Mouse (Mus musculus) spleen, adult 18-20 months (tissue): Measurements from ENCODE around the gene Yod1.

ENCODE experiments used
- DNase-seq, 2 experiments: peaks; one replicate each; pipeline ENCODE4 v3.0.0; 2022; ENCODE audit warnings: mixed read lengths in 2 of 2

The Yod1 gene

DNA sequence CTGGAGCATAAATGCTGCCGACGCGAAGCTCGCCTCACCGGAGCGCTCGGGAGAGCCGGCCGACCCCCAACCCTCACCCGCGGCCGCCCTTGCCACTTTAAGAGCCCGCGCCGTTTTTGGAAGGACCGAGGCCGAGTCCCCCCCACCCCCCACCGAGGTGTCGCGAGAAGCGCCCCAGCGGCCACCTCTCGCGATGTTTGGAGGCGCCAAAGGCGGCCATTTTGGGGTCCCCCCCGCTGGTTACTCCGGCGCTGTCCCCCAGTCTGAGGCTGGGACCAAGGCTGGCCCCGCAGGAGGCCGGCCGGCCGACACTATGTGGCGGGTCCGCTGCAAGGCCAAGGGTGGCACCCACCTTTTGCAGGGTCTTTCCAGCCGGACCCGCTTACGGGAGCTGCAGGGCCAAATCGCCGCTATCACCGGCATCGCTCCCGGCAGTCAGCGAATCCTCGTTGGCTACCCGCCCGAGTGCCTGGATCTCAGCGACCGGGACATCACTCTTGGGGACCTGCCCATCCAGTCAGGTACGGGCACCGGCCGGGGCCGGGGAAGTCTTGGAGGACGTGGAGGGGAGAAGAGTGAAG, at the start of gene Yod1:
Yod1 (plus strand) TSS at position 37 of the 581 bp plus-strand sequence.
- DNase-seq = peak; percentile 76 to 85

DNA sequence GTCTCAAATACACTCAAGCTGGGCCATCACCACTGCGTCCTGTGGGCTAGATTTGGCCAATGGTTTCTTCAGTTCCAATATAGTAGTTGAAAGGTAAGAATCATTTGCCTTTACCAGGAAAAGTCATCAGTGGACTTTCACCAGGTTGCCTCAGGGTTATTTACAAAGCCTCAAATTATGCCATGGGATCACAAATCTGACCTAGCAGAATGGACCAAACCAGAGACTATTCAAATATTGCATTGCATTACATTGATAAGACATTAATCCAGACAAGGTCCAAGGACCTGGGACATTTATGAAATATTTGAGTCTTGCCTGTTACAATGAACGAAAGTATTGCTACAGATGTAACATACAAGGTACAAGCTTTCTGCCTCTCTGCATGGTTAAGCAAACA, 38.6 kb upstream of the Yod1 start:
- no peak for DNase-seq

DNA sequence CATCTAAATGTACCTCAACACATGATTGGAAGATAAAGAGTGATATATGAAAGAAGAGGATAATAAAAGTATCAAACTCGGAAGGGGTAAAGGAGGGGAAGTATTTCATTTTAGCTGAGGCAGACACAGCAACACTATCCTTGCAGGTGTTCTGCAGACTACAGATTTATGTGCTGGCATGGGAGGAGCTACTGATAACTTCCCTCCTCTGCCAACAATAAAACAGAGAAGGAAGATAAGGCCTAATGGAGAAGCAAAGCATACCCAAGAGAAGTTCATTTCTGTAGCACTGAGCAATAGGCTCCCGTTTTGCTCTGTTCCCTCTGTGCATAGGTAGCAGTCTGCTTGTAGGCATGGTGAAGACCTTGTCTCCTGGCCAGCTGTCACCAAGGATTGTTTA, 36.1 kb upstream of the Yod1 start:
- DNase-seq = no peak

DNA sequence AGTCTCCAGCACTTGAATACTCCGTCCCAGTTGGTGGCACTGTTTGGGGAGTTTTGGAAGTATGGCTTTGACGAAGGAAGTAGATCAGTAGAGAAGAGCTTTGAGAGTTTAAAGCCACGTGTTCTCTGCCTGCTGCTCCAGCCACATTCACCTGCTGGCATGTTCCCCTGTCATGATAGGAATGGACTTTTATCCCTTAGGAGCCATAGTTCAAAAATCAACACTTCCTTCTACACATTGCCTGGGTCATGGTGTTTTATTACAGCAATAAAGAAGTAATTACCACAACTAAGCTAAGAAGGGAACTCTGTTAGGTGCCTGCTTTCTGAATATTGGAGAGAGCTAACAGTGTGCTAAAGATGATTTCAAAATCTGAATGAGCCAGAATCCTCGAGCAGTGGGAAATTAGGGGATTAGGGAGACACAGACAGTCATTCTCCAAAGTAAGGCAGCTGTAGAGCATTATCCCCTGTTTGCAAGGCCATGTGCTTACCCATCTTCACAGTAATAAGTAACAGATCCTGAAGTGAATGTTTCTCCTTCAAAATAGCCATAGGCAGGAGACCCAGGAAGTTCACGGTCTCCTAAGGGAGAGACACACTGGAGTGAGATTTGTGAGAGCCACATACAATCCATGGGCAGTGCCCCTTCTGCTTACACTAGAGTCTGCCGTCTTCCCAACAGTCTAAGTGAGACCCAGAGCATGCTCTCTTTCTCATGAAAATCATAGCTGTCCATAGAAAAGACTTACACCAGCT, 35.3 kb upstream of the Yod1 start:
- no peak for DNase-seq

DNA sequence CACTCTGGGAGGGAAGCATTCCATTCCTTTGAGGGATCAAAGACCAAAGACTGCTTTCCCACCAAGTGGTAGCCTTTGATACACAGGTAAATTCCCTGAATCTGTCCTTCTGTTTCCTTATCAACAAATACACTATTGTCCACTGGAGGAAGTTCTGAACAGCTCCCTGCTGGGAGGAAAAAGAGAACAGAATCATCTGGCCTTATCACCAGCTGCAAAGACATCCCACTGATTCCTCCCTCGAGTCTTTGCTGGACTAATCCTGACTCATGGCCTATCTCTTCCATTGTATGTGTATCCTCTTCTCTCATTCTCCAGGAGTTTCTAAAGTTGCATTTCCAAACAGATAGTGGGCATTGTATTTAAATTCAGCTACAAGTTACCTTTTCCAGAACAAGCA, 33.2 kb upstream of the Yod1 start:
- DNase-seq = no peak

DNA sequence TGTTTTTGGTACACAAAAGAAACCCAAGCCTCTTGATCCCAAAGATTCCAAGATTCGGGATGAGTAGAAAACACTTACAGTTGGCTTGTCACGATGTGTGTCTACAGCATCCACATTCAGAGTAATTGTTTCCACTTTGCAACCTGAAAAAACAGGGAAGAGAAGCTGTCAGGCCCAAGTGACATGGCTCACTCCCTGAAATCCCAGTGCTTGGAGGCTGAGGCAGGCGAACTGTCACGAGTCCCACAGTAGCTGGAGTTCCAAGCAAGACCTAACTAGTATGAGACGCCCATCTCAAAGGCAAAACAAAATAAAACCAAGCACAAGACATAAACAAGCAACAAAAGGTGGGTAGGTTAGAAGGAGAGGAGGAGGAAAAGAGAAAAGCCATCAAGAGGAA, 18.5 kb upstream of the Yod1 start:
- no peak for DNase-seq

DNA sequence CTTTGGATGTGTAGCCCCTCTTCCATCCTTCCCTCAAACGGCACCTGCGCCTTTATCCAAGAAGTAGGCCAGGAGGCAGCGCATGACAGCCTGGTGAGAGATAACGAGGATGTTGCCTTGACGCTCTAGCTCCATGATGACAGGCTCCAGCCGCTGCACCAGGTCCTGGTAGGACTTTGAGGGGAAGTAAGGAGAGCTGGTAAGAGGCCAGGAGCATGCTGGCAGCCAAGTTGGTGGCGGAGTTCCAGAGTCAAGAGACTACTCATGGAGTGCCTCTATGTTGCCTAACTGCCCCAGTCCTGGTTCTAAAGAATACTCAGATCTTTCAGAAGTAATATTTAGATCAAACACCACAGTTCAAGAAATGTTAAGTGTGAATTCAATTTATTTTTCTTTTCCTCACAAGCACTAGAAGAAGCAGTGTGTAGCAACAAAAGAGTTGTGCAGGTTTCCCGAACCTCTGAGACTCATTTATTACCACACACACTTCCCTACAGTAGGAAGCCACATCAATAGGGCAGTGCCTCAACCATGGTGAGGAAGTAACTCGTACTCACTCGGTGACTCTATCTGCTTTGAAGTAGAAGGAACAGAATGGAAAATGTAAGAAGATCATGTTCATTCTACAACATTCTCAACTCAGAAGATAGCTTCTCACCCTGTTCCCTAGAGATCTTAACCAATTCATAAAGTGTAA, 17.0 kb upstream of the Yod1 start:
- no peak for DNase-seq

DNA sequence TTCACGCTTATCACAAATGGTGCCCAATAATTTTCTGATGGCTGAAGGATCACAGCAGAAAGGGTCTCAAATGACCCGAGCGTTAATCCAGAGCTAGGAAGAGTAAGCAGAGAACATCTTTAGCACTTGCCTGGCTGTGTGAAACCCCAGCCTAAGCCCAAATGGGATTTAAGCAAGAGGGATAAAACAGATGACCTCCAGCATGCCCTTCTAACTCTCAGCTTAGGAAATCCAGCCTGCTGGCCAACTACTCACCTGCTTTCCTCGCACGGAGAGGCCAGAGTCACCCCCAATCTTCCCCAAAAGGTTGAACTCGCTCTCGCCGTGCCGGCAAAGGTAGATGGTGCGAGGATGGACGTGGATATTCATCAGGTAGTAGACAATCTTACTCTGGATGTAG, 15.2 kb upstream of the Yod1 start:
- no peak for DNase-seq

DNA sequence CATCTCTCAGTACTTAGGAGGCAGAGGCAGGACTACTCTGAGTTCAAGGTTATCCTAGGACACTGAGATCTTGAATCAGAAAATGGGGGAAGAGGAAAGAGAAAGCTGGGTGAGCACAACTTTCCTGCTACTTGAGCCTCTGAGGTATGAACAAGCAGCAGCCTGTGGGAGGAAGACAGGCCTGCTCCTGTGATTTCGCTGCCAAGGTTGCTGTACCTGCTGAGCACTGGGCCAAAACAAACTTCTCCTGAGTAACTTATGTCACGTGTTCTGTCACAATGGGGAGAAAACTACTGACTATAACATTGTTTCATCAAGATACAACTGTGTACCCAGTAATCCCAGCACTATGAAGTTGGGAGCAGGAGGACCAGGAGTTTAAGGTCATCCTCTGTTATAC, 13.5 kb upstream of the Yod1 start:
- DNase-seq = no peak

DNA sequence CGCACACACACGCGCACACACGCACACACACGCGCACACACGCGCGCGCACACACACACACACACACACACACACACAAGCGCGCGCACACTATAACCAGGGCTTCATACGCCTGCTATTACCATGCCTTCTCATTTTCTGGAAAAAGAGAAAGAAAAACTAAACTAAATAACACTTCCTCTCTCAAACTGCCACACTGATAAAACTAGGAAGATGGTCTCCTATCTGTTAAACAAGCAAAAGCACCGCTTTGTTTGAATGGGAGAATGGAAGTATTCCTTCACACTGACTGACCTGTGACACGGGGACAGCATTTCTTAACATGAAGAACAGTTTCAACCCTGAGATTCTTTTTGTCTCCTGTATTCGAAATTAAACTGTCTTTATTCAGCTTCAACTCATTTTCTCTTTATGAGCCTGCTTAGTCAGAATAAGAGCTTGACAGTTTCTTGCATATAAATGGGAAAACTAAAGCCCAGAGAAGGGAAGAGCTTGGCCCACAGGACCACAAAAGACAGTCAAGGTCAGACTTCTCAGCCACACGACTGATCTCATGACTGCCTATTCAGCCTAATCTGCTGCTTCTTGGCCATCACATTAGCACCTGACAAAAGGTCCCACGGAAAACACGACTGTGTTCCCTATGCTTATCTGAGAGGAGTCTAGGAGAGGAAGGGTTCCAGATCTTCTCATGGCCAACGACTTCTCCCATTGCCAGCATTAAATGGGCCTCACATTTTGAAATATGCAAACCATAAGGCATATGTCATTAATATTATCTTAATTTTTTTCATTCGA, 6.6 kb upstream of the Yod1 start:
- DNase-seq = no peak

DNA sequence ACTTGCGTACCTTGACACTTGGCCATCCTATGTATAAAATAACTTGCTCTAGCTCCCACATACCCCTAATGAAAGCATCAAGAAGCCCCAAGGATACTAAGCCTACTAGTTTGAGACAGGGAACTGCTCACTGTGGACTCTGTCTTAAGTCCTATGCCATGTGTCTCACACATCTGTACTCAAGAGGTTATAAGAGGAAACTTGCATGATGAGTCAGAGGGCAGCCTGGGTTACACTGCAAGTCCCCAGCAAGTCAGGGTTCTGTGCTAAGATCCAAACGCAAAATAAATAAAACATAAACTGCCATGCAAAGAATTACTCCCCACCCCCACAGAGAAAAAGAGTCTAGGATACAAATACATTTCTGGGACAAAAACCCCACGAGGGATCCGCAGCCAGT, 3.1 kb upstream of the Yod1 start:
- no peak for DNase-seq

DNA sequence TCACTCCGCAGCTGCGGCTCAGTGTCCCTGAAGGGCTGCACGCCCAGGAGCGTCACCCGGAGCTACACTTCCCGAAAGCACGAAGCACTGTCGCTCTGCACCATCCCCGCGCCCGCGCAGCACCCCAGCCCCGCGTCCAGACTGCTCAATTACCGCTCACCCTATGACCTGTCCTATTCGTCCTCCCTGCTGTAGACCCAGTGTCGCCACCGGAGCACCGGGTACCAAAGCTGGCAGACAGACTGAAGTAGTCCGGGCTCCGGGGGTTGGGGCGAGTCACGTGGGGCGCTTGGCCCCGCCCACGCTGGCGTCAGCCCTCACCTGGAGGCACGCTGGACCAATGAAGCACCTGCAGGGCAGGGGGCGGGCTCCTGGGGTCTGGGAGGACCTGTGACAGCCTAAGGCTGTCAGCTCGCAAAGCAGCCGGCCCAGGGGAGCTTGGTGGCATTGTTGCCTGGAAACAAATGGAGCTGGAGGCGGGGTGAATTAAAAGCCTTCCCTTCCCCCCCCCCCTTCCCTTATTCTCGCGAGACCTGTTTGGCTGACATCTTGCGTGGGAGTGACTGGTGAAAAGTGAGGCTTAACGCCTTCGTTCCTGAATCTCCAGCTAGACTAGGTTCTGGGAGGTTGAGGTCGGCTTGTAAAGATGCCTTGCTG, 1.4 kb upstream of the Yod1 start, which contains the start of gene Gm29427:
Gm29427 (minus strand) TSS at position 239 of the 657 bp plus-strand sequence.
- DNase-seq = peak; percentile 96 to 97

DNA sequence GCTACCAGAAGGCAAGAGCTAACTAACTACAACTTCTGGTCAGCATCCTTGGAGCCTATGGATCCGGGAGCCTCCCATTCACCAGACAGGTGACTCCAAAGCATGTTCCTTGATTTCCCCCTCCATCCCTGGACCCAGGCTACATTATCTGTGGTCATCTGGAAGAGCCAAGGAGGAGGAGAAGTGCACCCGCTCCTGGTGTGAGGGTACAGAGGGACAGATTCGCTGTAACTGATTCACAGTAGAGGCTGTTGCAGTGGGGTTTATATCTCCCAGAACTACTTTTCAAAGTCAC, 962 bp upstream of the Yod1 start:
- DNase-seq = no peak

DNA sequence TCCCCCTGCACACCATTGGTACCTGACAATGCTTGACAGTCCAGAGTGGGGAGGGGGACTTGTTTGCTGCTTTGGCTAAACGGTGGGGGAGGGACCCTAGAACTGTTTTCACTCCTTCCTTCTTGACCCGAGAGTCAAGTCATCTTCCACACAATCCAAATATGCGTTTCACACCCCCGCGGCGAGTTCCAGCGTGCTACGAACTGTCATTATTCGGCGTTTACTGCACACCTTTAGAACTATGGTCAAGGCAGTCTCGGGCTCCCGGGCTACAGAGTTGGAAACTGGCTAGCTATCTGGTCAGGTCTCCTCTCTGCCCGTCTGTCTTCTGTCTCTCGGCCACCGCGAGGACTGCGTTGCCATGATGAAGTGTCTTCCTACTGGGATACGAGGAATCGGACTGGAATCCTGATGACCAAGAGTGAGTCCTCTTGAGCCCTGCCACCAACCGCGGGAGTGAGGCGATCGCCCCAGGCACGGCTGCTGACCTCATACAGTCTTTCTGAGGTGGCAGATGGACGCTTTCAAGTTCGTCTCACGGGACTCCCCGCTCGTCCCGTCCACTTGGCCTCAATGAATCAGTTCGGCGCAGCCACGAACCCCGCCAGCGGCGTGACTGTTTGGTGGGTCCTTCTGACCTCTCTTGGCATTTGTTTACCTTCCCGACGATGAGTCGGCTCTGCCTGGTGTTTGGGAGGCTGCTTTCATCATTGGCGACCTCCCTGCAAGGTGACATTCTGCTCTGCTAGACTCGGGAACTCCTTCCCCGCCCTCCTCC, 425 bp upstream of the Yod1 start:
- peak; percentile 15 to 39 for DNase-seq

DNA sequence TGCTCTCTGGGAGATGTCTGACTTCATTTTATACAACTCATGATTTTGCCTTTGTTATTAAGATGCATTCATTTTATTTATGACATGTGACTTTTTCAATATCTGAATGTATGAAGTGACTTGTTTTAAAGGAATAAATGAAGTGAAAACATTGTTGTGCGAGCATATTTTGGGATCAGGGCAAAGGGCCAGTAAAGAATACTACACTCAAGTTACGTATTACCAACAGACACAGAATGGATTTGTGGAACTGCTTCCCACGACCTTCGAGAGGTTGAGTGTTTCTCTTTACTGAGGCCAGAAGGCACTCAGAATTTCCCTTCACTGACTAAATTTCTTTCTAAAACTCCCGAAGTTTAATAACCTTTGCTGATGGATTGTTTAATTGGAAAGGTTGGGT, 7.1 kb downstream of the Yod1 start:
- DNase-seq = no peak

DNA sequence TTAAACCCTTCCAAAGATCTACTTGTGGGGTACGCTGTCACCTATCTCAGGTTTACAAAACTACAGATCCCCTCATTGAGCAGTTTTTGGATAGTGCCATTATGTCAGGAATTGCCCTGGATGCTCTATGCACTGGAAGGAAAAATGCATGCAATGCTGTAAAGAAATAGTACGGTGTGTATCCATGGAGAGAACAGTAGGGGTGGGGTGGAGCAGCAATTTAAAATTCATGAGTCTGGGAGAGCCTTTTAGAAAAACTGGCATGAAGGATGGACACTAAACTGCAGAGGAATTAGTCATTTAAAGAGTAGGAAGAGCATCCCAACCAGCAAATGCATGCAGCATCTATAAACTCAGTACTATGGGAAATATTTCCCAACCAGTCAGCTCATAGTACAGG, 9.3 kb downstream of the Yod1 start:
- no peak for DNase-seq

DNA sequence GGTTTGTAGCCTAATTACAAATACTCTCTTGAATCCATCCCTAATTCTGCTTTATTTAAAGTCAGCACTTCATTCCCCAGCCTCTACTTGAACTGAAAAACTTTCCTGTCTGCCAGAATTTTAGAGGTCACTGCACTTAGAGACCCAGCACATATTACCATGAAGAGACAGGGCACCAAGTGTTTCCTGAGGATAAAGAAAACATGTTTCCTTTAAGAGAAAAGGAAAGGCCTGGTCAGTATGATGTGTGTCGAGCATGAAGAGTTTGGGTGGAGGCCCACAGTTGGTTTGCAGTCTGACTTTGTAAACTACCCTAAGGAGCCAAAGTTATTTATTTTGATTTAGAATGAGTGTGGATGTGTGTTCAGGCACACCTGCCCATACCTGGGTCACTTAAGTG, 10.9 kb downstream of the Yod1 start:
- DNase-seq = no peak

DNA sequence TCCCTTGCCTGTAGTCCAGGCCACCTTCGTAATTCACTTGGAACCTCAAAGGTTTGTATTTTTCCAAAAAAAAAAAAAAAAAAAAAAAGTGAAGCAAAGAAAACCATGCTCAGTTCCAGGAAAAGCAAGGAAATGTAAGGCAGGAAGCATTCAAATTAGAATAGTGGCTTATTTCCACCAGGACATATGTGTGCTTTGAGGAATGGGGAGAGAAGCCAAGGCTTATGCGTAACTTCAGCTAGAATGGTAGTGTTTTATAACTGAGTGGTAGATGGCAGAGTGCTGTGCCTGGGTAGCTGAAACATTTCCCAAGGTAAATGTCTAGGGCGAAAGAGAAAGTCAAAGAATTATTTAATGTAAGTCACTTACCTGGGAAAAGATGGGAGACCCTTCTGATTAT, 11.6 kb downstream of the Yod1 start:
- no peak for DNase-seq

DNA sequence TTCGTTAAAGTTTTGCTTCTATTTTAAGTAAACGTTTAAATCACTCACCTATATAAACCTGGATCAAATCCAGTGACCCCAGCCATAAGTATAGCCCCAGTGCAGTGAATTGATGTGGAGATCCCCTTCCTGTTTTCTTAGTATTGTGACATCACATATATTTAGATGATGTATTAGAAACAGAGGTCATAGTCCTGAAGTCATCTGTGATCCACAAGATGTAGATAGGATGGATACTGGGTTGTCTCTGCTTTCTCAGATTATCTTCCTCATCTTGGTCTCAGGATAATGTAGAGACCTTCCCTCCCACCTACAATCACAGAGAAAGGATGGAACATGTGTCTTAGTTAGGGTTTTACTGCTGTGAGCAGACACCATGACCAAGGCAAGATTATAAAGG, 12.0 kb downstream of the Yod1 start, which contains the start of gene Pfkfb2:
Pfkfb2 (minus strand) TSS at position 101 of the 400 bp plus-strand sequence.
- DNase-seq = no peak

DNA sequence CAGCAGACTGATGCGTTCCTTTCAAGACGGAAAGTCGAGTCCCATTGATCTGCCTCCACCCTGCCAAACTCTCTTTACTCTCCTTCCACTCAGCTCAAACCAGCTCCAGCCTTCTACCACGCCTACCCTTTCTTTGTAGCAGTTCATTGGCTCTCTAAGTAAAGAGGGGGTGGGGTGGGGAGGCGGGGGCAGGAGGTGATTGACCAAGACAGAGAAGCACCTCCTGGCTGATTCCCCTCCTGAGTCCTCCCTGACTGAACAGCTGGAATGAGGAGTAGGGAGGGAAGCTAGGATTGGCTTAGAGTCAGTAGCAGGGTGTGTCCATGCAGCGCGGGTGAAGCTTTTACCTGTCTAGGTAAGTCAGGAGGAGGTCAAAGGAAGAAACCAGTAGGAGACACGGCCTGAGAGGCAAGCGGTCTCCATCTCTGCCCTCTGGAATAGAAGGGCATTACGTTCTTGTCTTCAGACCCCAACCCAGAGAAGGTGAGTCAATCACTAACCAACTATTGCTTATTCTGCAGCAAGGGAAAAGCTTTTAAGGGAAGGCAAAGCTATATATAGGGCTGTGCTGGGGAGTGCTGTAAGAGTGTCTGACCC, 14.7 kb downstream of the Yod1 start, which contains the start of gene AA986860:
AA986860 (plus strand) TSS at position 236 of the 597 bp plus-strand sequence.
- no peak for DNase-seq
